Mouse (Mus musculus) right cerebral cortex, postnatal 10 days (tissue): ENCODE measurements around the gene Tas2r106.

Experiments used
- DNase-seq, 2 experiments: peaks; one replicate each; pipeline ENCODE4 v3.0.0; 2021; ENCODE audit warnings: low spot score in 2 of 2

Tas2r106 gene

DNA sequence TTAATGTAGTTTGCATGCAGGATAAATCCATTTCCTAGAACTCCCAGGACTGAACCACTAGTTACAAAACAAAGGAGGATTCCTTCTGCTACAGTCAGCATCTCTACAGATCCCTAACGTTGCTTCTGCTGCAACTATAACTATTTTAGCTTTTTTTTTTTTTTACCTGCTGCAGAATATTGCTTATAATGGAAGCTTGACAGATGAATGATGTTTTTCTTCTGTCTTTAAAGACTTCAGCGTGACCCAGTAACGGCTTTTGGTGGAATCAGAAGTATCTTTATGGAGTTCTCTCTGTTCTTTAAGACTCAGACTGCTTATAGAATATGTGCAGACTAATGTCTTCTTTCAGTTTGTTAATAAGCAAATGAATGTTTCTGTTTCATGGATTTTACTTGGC, at the start of gene Tas2r106:
Gene Tas2r106, minus strand, starts transcription at position 101 of the 400 bp plus-strand sequence.
- no peak for DNase-seq

DNA sequence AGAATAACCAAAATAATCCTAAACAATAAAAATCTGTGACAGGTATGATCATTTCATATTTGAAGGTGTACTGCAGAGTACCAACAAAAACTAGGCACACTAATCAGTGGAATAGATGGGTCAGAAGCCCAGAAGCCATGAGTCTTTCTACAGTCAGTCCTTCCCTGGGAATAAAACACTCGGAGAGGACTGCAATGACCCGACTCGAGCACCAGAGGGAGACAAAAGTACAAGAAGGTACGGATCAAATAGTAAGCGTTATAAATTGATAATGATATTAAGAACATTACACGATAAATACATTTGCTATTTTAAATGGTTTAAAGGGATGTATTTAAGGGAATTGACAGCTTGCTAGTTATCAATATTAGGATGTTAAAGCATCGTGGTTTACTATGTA, 34.1 kb upstream of the Tas2r106 start:
- no peak for DNase-seq

DNA sequence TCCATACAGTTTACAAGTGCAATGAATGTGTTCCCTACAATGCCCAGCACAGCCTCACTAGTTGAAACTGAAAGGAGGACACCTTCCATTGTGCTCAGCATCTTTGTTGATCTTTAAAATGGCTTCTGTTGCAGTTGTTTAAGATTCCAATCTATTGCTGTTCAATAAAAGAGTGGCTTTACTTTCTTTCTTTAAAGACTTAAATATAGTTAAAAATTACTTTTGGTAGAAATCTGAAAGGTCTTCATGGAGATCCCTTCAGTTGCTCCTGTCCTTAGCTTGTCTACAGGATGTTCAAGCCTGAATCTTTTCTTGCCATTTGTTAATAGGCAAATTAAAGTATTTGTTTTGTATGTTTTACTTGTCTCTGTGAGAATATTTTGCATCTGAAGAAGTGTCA, 11.3 kb upstream of the Tas2r106 start, which contains the start of gene Tas2r114:
Gene Tas2r114, minus strand, starts transcription at position 101 of the 400 bp plus-strand sequence.
- DNase-seq: no peak

DNA sequence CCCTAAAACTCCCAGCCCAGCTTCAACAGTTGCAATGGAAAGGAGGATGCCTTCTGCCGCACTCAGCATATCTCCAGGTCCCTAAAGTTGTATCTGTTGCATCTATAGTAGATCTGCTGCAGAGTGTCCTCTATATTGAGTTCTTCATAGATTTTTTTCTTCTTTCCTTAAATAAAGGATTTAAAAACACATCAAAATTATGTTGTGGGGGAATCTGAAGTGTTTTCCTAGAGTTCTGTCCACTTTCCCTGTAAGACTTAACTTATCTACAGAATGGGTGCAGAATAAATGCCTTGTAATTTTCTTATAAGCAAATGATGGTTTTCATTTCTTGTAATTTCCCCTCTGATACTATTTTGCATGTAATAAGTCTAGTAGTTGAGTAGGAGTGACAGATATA, 8.7 kb upstream of the Tas2r106 start, which contains the start of gene Tas2r105:
Gene Tas2r105, minus strand, starts transcription at position 101 of the 400 bp plus-strand sequence.
- no peak for DNase-seq

DNA sequence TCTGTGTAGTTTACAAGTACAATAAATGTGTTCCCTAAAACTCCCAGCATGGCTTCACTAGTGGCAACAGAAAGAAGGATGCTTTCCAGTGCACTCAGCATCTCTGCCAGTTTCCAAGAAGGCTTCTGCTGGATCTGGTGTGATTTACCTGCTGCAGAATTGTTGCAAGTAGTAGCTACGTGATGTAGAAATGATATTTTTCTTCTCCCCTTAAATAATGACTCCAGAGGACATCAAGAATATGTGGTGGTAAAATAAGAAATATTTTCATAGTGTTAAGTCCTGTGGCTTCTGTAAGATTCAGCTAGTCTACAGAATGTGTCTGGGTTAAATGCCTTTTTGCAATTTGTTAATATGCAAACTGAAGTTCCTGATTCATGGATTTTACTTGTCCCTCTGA, 7.0 kb upstream of the Tas2r106 start, which contains the start of gene Tas2r104:
Gene Tas2r104, minus strand, starts transcription at position 101 of the 400 bp plus-strand sequence.
- DNase-seq: no peak

DNA sequence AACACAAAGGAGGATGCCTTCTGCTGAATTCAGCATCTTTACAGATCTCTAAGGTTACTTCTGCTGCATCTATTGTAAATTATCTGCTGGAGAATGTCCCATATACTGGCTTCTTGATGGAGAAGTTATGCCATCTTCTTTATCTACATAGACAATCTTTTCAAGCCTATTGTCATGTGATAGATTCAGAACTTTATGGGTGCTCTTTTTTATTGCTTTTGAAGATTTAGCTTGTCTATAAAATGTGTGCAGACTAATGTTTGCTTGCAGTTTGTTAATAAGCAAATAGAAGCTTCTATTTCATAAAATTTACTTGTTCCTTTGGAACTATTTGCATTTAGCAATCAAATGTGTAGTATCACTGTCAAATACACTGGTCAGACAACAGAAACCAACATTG, 18.6 kb downstream of the Tas2r106 start, which contains the start of gene Tas2r107:
Gene Tas2r107, minus strand, starts transcription at position 101 of the 400 bp plus-strand sequence.
- DNase-seq: no peak

DNA sequence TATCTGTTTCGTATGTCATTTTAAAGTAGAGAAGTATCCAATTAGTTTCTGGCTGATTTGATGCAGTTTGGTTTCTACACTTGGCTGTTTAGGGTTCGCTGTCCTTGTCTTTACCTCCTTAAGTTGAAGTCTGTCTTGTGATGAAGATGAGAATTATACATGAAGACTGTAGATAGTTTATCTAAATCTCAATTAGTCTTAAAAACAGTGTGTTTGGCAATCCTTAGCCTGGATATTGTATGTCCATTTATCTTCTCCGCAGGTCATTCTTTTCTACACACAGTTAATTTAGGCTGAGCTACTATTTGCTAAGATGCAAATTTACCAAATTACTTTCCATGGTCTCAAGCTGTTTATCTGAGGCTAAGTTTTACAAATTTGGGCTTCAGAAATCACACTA, 47.9 kb downstream of the Tas2r106 start, which contains the start of gene Tas2r130:
Gene Tas2r130, minus strand, starts transcription at position 101 of the 400 bp plus-strand sequence.
- DNase-seq: no peak
